Mouse (Mus musculus): Measurements from ENCODE around the gene Kazald1.

GRCm38 (mm10) chr19:45044389-45044927, 30.6 kb upstream of the Kazald1 start:
- TF ChIP-seq CTCF (conservative IDR thresholded peaks at IDR 0.05 in 1 of 2, IDR thresholded peaks at IDR 0.05 in 1 of 2; ENCODE audit: low read depth in 2 of 2, low read length in 2 of 2), result no peak
- TF ChIP-seq USF1 (IDR thresholded peaks at IDR 0.05; ENCODE audit: low read depth, low read length), result no peak
- no peak for TF ChIP-seq E2F4 (IDR thresholded peaks at IDR 0.05; ENCODE audit: insufficient replicate concordance, low read depth, low read length)
- TF ChIP-seq EP300 (IDR thresholded peaks at IDR 0.05; ENCODE audit: low read length), result no peak
- no peak for TF ChIP-seq MEF2A (IDR thresholded peaks at IDR 0.05; ENCODE audit: borderline replicate concordance, low read depth, low read length)
- no peak for TF ChIP-seq ZNF384 (IDR thresholded peaks at IDR 0.05; ENCODE audit: low read depth, low read length)
- no peak for TF ChIP-seq MAZ (IDR thresholded peaks at IDR 0.05; ENCODE audit: low read depth, low read length)
- TF ChIP-seq TBP (conservative IDR thresholded peaks at IDR 0.05; ENCODE audit: low read depth, low read length), result no peak

All from CH12.LX (cell line).